Mouse (Mus musculus) hindbrain, embryonic 15.5 days (tissue): Measurements from ENCODE around the gene Rnf5. TPM values are rescaled to one million over a fixed set of nuclear protein-coding genes. Genes with fewer than 3 reads are reported as not detected.

Source experiments
- ATAC-seq: fragments of 200-750 bp; cut with Nextera tagmentation; 2 replicates; pipeline ENCODE4 v1.8.0; 2017; ENCODE audit warnings: low read depth, moderate number of reproducible peaks, moderate TSS enrichment; ENCODE audit not compliant: low FRiP score
- H3K27ac ChIP-seq: fragments of 300-500 bp; sonication (generic); replicated peaks from 2 replicates; pipeline ENCODE4 v1.5.1; 2015; ENCODE audit warnings: mild to moderate bottlenecking, inconsistent platforms
- H3K27me3 ChIP-seq: fragments of 300-500 bp; sonication (generic); 2 replicates; pipeline ENCODE4 v1.6.1; 2015; ENCODE audit warnings: control low read depth, inconsistent platforms
- H3K36me3 ChIP-seq: fragments of 300-500 bp; sonication (generic); 2 replicates; pipeline ENCODE4 v1.6.1; 2015; ENCODE audit warnings: control low read depth, inconsistent platforms
- H3K4me1 ChIP-seq: fragments of 300-500 bp; sonication (generic); replicated peaks from 2 replicates; pipeline ENCODE4 v1.6.1; 2015; ENCODE audit warnings: control low read depth, inconsistent platforms
- H3K4me2 ChIP-seq: fragments of 300-500 bp; sonication (generic); 2 replicates; pipeline ENCODE4 v1.6.1; 2015; ENCODE audit warnings: moderate library complexity, mild to moderate bottlenecking, inconsistent platforms
- H3K4me3 ChIP-seq: fragments of 300-500 bp; sonication (generic); 2 replicates; pipeline ENCODE4 v1.5.1; 2015; ENCODE audit warnings: mild to moderate bottlenecking, inconsistent platforms
- H3K9ac ChIP-seq: fragments of 300-500 bp; sonication (generic); 2 replicates; pipeline ENCODE4 v1.6.1; 2015; ENCODE audit warnings: inconsistent platforms
- H3K9me3 ChIP-seq: fragments of 300-500 bp; sonication (generic); 2 replicates; pipeline ENCODE4 v1.6.1; 2016; ENCODE audit warnings: control low read depth, inconsistent platforms
- WGBS: fragments of 180-500 bp; shearing (Covaris S2); methylation state at CpG from one replicate; pipeline ENCODE4 v1.1.7; 2015; 5-methylcytosine and 5-hydroxymethylcytosine counted together
- polyA plus RNA-seq: library from polyadenylated mRNA; unstranded; fragments of >200 nt; fragmentation: Nextera tagmentation; extraction: Ambion mirVana; gene quantifications from 2 replicates; pipeline ENCODE4 v1.2.1, GENCODE M21; 2015

Rnf5 gene
- polyA plus RNA-seq, 1 experiment from 2014 or later, result 283 TPM

DNA sequence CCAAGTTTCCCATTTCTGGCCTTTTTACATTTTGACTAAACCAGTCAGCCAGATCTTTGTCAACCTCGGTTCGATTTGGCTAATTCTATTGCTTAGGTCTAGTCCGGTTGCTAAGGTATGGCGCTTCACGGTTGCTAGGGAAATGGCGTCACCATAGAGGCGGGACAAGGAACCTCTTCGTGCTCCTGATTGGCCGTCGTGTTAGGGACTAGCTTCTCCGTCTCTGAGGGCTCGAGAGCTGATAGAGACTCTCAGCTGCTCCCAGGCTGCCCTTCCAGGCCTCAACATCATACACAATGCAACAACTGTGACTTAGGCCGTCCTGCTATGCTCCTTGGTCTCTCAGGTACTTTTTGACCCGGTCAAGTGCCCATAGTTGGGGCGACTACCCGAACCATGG, 41.1 kb upstream of the Rnf5 start, which contains the start of gene Fkbpl:
Fkbpl (plus strand) TSS at position 157 of the 400 bp plus-strand sequence.
- H3K27me3 ChIP-seq, result no peaks in the 10 kb centered on the region
- under 1% methylated on average over 16 of the region's 16 CpGs for WGBS
- H3K9me3 ChIP-seq, result no peaks in the 10 kb centered on the region
- H3K4me2 ChIP-seq, result peak within 1 kb of the TSS; percentile 69
- ATAC-seq, result peak; percentile 78
- peaks cover 40% of the 10 kb centered on the region for H3K4me1 ChIP-seq
- H3K9ac ChIP-seq, result peak within 1 kb of the TSS; percentile 78
- H3K36me3 ChIP-seq, result peaks cover 8% of the 10 kb centered on the region
- peak within 1 kb of the TSS; percentile 80 for H3K27ac ChIP-seq
- H3K4me3 ChIP-seq, result peak within 1 kb of the TSS; percentile 65

DNA sequence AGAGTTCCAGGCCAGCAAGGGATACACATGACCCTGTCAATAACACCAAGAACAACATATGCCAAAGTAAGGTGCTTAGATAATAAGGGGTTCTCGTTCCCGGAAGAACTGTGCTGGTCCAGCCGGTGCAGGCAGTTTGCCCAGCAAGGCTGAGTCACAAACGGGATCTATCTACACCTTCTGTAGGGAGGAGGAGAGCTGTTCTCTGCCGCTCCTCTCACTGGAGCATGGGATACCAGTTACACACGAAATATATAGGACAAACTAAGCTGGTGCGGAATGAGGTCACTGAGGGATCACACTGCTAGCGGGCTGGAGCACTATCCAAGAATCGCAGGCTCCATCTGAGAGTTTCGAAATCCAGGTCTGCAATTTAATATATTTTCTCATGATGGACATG, 40.5 kb upstream of the Rnf5 start:
- Histone ChIP-seq H3K27ac (peak overlapping the region; percentile 61; the same call in 1 of the 2 replicates), H3K36me3 (peaks cover 2% of the 10 kb centered on the region), H3K9me3 (no peaks in the 10 kb centered on the region), H3K4me2 (no peak overlapping the region), H3K4me1 (peaks cover 40% of the 10 kb centered on the region), H3K9ac (no peak overlapping the region), H3K4me3 (no peak overlapping the region), H3K27me3 (no peaks in the 10 kb centered on the region)
- 86% methylated on average over 10 of the region's 10 CpGs for WGBS
- no peak for ATAC-seq

DNA sequence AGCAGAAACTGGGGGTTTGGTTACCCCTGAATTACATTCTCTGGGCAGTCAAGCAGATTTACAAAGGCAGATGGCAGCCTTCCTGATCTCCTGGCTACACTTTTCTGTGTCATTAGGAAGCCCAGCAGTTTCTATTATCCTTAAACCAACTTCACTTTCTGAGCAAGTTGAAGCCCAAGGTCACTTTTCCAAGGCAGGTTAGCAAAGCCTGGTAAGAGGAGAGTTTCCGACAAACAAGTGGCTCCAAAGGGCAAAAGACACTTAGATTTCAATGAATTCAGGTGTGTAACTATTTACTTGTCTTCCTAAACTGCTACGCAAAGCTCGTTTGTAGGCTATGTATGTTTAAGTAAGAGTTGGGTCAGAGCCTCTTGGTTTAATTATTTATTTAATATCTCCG, 39.9 kb upstream of the Rnf5 start:
- Histone ChIP-seq H3K4me2 (no peak overlapping the region), H3K4me1 (peaks cover 37% of the 10 kb centered on the region), H3K27ac (no peak overlapping the region), H3K27me3 (no peaks in the 10 kb centered on the region), H3K4me3 (no peak overlapping the region), H3K36me3 (no peaks in the 10 kb centered on the region), H3K9ac (no peak overlapping the region), H3K9me3 (no peaks in the 10 kb centered on the region)
- no peak for ATAC-seq
- 92% methylated on average over 4 of the region's 4 CpGs for whole genome bisulfite sequencing

DNA sequence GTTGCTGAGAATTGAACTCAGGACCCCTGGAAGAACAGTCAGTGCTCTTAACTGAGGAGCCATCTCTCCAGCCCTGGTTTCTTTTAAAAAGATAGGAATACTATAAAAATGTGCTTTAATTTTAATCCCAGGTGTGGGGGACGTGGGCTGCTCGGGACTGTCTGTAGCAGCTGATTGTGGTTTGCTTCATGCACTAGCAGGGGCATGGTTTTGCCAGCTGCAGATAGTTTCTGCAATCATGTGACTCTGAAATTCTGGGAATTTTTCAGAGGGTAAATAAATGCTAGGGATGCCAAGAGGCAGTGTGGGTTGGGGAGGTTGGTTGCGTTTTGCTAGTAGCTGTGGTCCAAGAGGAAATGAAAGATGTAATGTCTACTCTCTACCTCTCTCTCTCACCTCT, 38.5 kb upstream of the Rnf5 start:
- no peaks in the 10 kb centered on the region for H3K36me3 ChIP-seq
- WGBS, result 89% methylated on average over 3 of the region's 3 CpGs
- H3K4me1 ChIP-seq, result peaks cover 28% of the 10 kb centered on the region
- no peak overlapping the region for H3K27ac ChIP-seq
- H3K27me3 ChIP-seq, result no peaks in the 10 kb centered on the region
- H3K9ac ChIP-seq, result no peak overlapping the region
- H3K9me3 ChIP-seq, result no peaks in the 10 kb centered on the region
- no peak for ATAC-seq
- no peak overlapping the region for H3K4me3 ChIP-seq
- no peak overlapping the region for H3K4me2 ChIP-seq

DNA sequence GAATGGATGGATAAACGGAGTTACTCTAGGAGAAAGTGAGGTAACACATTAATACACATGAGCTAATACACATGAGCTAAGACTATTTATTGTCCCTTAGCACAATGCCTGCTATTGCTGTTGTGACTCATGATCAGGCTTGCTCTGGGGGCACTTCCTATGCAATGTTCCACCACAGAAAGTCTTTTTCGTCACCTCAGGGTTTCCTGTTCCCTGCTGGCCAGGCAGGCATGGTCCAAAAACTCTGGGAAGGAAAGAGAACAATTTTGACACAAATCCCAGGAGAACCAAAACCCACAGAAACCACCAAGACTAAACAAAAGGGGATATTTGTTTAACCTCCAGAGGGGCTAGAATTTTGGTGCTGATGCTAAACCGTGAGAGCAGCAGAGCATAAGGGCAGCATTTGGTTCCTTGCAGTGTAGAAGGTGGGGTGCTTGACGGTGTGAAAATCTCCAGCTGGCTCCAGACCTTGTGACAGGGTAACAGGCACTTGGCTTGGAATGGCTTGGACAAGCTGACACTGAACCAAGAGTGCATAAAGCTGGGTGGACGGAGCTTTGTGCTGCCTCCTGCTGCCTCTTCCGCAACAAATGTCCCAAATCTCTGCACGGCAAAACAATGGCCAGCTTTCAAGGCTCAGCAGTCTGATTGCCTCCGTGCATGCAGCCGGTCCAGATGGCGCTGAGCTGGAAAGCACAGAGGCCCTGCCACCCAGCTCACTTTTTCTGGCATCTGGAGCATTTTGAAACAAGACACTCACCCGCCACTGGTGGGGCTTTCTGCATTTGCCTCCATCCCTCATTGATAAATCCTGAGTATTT, 37.5 kb upstream of the Rnf5 start:
- no peaks in the 10 kb centered on the region for H3K27me3 ChIP-seq
- H3K27ac ChIP-seq, result peak overlapping the region; percentile 77
- H3K9me3 ChIP-seq, result no peaks in the 10 kb centered on the region
- peaks cover 20% of the 10 kb centered on the region for H3K4me1 ChIP-seq
- no peak for ATAC-seq
- no peaks in the 10 kb centered on the region for H3K36me3 ChIP-seq
- WGBS, result 18% methylated on average over 11 of the region's 11 CpGs
- H3K9ac ChIP-seq, result 0 out of 2 replicates have a peak overlapping the region, but pooled peaks have one; percentile 14
- no peak overlapping the region for H3K4me2 ChIP-seq
- H3K4me3 ChIP-seq, result no peak overlapping the region

DNA sequence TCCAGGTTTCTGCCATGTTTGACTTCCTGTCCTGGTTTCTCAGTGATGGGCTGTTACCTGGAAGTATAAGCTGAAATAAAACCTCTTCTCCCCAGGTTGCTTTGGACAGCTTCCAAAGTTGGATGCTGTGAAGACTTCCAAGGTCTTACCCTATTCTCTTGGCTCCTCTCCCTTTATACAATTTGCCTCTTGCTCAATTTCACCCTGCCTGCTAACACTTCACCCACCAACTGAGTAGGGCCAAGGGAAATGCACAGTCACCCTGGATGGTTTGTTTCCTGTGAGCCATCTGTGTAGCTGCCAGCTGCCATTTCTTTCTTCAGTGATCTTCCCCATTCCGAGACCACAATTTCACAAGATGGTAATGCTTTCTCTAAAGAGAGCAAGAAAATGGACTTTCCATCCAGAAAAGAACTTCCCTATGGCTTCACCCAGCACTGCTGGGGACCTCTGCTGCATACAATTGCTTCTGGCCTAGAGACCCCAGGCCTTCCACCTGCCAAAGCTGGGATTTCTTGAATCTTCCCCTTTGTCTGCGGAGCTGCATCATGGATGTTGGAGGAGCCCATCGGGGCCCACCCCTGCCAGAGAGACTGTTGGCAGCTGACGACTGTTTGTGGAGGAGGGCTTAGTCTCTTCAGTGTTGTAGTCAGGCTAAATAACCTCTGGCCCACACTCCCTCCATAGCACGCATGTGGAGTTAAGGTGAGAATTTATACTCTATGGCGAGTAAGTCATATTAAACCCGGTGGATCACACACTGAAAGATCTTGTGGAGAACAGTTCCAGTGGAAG, 36.2 kb upstream of the Rnf5 start:
- Histone ChIP-seq H3K4me1 (peaks cover 9% of the 10 kb centered on the region), H3K9ac (no peak overlapping the region), H3K4me2 (no peak overlapping the region), H3K27ac (no peak overlapping the region), H3K36me3 (no peaks in the 10 kb centered on the region), H3K27me3 (no peaks in the 10 kb centered on the region), H3K4me3 (no peak overlapping the region), H3K9me3 (no peaks in the 10 kb centered on the region)
- 84% methylated on average over 7 of the region's 7 CpGs for WGBS
- no peak for ATAC-seq

DNA sequence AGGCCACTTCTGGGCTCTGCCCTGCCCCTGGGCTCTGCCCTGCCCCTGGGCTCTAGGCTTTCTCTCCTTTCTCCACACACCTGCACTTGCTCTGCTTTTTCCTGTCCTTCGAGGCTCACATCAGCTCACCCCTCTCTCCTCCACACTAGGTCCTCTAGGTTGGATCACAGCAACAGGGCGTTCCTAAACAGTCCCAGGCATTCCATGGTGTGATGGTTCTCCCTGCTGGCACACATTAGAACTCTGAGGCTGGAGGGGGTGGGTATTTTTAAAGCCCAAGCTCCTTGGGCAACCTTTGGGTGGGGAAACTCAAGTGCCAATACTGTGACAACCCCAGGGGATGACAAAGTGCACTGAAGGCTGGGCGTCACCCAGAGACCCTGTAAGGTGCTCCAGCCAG, 34.0 kb upstream of the Rnf5 start:
- Histone ChIP-seq H3K4me2 (no peak overlapping the region), H3K4me3 (no peak overlapping the region), H3K4me1 (peaks cover 10% of the 10 kb centered on the region), H3K36me3 (no peaks in the 10 kb centered on the region), H3K9ac (no peak overlapping the region), H3K27me3 (0 out of 2 replicates have a peak, but pooled peaks cover 7% of the 10 kb centered on the region), H3K9me3 (no peaks in the 10 kb centered on the region), H3K27ac (no peak overlapping the region)
- WGBS, result 73% methylated on average over 3 of the region's 3 CpGs
- no peak for ATAC-seq

DNA sequence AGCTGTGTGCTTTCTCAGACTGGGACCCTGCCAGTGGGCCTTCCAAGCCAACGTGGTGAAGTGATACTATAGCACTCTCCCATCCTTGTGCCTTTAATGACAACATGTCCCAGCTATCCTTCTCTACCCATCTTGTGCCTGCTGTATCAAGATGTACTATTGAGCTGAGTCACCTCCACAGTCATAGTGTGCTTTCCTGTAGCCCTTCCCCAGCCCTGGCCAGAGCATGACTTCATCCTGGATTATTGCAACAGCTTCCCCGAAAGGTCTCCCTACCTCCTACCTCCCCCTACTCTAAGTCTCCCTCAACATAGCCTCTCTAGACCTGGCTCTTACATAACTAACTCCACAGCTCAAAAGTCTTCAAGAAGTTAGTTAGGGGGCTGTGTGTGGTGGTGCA, 32.2 kb upstream of the Rnf5 start:
- Histone ChIP-seq H3K36me3 (no peaks in the 10 kb centered on the region), H3K4me2 (no peak overlapping the region), H3K27ac (no peak overlapping the region), H3K4me1 (peaks cover 19% of the 10 kb centered on the region), H3K9ac (no peak overlapping the region), H3K9me3 (no peaks in the 10 kb centered on the region), H3K27me3 (peaks cover 13% of the 10 kb centered on the region), H3K4me3 (no peak overlapping the region)
- no peak for ATAC-seq
- 74% methylated on average over 2 of the region's 2 CpGs for WGBS

DNA sequence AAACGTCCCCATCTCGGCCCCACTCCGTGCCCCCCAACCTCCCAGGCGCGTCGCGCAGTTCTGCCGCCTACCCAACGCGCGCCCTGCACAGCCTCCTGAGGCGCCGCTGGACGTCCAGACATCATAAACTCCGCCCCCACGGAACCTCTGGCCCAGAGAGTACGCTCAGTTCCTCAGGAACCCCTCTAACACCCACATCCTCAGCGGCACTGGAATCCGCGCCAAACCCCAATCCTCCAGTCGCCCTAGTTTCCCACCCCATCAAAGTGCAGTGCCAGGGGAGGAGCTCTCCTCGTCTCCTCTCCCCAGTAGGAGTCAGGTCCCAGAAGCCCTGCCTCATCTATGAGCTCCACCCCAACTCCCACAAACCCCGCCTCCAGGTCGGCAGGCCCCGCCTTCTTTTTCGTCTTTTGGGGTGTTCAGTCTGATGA, 28.8 kb upstream of the Rnf5 start:
- peak overlapping the region; percentile 40; the same call in 1 of the 2 replicates for H3K9ac ChIP-seq
- no peaks in the 10 kb centered on the region for H3K36me3 ChIP-seq
- no peaks in the 10 kb centered on the region for H3K9me3 ChIP-seq
- ATAC-seq, result no peak
- peaks cover 13% of the 10 kb centered on the region for H3K27me3 ChIP-seq
- H3K4me2 ChIP-seq, result peak overlapping the region; percentile 96
- H3K4me3 ChIP-seq, result peak overlapping the region; percentile 85
- H3K27ac ChIP-seq, result no peak overlapping the region; the same call in 1 of the 2 replicates
- WGBS, result 2% methylated on average over 26 of the region's 26 CpGs
- peaks cover 50% of the 10 kb centered on the region for H3K4me1 ChIP-seq

DNA sequence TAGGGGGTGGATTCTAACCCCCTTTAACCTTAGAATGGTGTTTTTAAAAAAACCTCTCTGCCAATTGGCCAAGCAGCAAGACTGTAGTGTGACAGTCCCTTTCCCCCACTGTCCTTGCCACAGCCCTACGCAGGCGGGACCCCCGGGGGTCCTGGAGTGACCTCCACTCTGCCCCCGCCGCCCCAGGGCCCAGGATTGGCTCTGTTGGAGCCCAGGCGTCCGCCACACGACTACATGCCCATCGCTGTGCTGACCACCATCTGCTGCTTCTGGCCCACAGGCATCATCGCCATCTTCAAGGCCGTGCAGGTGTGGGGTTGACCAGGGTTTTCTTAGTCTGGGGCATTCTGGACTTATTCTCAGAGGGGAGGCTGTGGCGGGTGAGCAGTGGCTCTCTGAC, 28.2 kb upstream of the Rnf5 start:
- Histone ChIP-seq H3K4me3 (peak overlapping the region; percentile 85), H3K36me3 (no peaks in the 10 kb centered on the region), H3K4me2 (peak overlapping the region; percentile 96), H3K4me1 (peaks cover 52% of the 10 kb centered on the region), H3K9me3 (no peaks in the 10 kb centered on the region), H3K9ac (peak overlapping the region; percentile 40), H3K27ac (no peak overlapping the region), H3K27me3 (peaks cover 13% of the 10 kb centered on the region)
- ATAC-seq, result no peak
- 6% methylated on average over 12 of the region's 12 CpGs for WGBS

DNA sequence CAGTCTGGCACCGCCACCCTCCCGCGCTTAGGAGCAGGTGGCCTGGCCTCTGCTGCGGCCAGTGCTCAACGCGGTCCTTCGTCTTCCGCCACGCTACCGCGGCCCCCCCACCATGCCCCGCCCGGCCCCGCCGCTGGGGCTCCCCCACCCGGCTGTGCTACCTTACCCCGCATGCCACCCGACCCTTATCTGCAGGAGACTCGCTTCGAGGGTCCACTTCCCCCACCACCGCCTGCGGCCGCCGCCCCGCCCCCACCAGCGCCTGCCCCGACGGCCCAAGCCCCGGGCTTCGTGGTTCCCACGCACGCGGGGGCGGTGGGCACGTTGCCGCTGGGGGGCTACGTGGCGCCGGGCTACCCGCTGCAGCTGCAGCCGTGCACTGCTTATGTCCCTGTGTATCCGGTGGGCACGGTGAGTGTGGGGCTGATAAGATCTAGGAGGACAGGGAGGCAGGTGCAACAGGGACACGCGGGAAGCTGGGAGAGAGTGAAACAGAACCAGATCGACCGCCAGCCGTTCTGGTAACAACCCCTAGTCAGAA, 27.3 kb upstream of the Rnf5 start:
- Histone ChIP-seq H3K4me2 (peak overlapping the region; percentile 96), H3K27me3 (peaks cover 13% of the 10 kb centered on the region), H3K36me3 (no peaks in the 10 kb centered on the region), H3K9me3 (no peaks in the 10 kb centered on the region), H3K4me3 (peak overlapping the region; percentile 85), H3K4me1 (peaks cover 60% of the 10 kb centered on the region), H3K27ac (no peak overlapping the region), H3K9ac (peak overlapping the region; percentile 50)
- ATAC-seq, result no peak
- 2% methylated on average over 47 of the region's 48 CpGs for WGBS
